Mouse (Mus musculus) midbrain, embryonic 14.5 days (tissue): ENCODE results near the gene Zfp13. TPM values are rescaled to one million over a fixed set of nuclear protein-coding genes. Genes with fewer than 3 reads are reported as not detected.

Experiments used
- ATAC-seq: fragments of 200-750 bp; cut with Nextera tagmentation; 2 replicates; pipeline ENCODE4 v1.8.0; 2017; ENCODE audit warnings: moderate number of reproducible peaks, moderate library complexity; ENCODE audit not compliant: low FRiP score, low TSS enrichment
- DNase-seq: peaks from one replicate; pipeline ENCODE4 v3.0.0-alpha.2; 2015
- H3K27ac ChIP-seq: fragments of 300-500 bp; sonication (generic); replicated peaks from 2 replicates; pipeline ENCODE4 v1.5.1; 2014; ENCODE audit warnings: mild to moderate bottlenecking, low read depth, low read length, moderate library complexity
- H3K27me3 ChIP-seq: fragments of 300-500 bp; sonication (generic); 2 replicates; pipeline ENCODE4 v1.6.1; 2014; ENCODE audit warnings: low read length, control low read depth, mixed read lengths; ENCODE audit not compliant: control insufficient read depth, insufficient read depth
- H3K36me3 ChIP-seq: fragments of 300-500 bp; sonication (generic); 2 replicates; pipeline ENCODE4 v1.6.1; 2014; ENCODE audit warnings: low read length, control low read depth; ENCODE audit not compliant: control insufficient read depth, insufficient read depth
- H3K4me1 ChIP-seq: fragments of 300-500 bp; sonication (generic); 2 replicates; pipeline ENCODE4 v1.6.1; 2014; ENCODE audit warnings: mild to moderate bottlenecking, antibody characterized with exemption, low read length, control low read depth; ENCODE audit not compliant: control insufficient read depth, insufficient read depth
- H3K4me2 ChIP-seq: fragments of 300-500 bp; sonication (generic); 2 replicates; pipeline ENCODE4 v1.6.1; 2014; ENCODE audit warnings: mild to moderate bottlenecking, low read length, moderate library complexity
- H3K4me3 ChIP-seq: fragments of 300-500 bp; sonication (generic); replicated peaks from 2 replicates; pipeline ENCODE4 v1.5.1; 2014; ENCODE audit warnings: low read depth, low read length
- H3K9ac ChIP-seq: fragments of 300-500 bp; sonication (generic); replicated peaks from 2 replicates; pipeline ENCODE4 v1.6.1; 2014; ENCODE audit warnings: mild to moderate bottlenecking, low read length, moderate library complexity
- H3K9me3 ChIP-seq: fragments of 300-500 bp; sonication (generic); 2 replicates; pipeline ENCODE4 v1.6.1; 2016; ENCODE audit warnings: low read length, control low read depth, mixed read lengths; ENCODE audit not compliant: control insufficient read depth
- WGBS: fragments of 180-500 bp; shearing (Covaris S2); extraction: QIAGEN DNeasy Blood & Tissue Kit; methylation state at CpG from one replicate; pipeline ENCODE4 v1.1.7; 2014; 5-methylcytosine and 5-hydroxymethylcytosine counted together
- polyA plus RNA-seq: library from polyadenylated mRNA; unstranded; fragments of >200 nt; fragmentation: Nextera tagmentation; extraction: Ambion mirVana; gene quantifications from 2 replicates; pipeline ENCODE4 v1.2.1, GENCODE M21; 2014

Gene Zfp13
- polyA plus RNA-seq, 1 experiment from 2014 or later = 24.8 TPM

DNA sequence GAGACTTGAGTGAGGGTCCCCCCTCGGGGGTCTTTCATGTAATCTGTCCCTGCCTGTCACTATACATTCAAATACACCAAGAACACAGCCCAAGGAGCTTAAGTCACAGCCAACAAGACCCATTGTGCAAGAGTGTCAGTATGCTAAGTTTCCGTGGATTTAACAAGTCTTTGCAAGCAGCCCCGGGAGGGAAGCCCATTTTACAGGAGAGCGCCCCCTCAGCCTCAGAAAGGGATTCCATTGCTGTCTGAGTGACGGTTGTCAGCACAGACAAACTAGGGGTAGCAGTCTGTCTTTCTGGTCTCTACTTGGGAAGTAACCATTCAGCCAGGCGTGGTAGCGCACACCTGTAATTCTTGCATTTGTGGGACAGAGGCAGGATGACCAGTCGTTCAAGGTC lies 25.2 kb downstream of the Zfp13 start:
- no peak overlapping the region for H3K4me2 ChIP-seq
- H3K9me3 ChIP-seq = no peaks in the 10 kb centered on the region
- no peak overlapping the region for H3K4me3 ChIP-seq
- no peaks in the 10 kb centered on the region for H3K4me1 ChIP-seq
- H3K27me3 ChIP-seq = no peaks in the 10 kb centered on the region
- H3K36me3 ChIP-seq = peaks cover 56% of the 10 kb centered on the region
- 92% methylated on average over 8 of the region's 8 CpGs for WGBS
- no peak overlapping the region for H3K9ac ChIP-seq
- ATAC-seq = no peak
- no peak overlapping the region for H3K27ac ChIP-seq
- DNase-seq = no peak

- no peak overlapping the region for H3K4me3 ChIP-seq
- 84% methylated on average over 6 of the region's 6 CpGs for WGBS
- ATAC-seq = no peak
Observed at GRCm38 (mm10) chr17:23572059-23572458, 27.2 kb downstream of the Zfp13 start.

GRCm38 (mm10) chr17:23571084-23571483 lies 28.2 kb downstream of the Zfp13 start:
- ATAC-seq (no peak), DNase-seq (peak; percentile 49)
- H3K27ac ChIP-seq = no peak overlapping the region
- H3K9me3 ChIP-seq = no peaks in the 10 kb centered on the region
- peaks cover 30% of the 10 kb centered on the region for H3K36me3 ChIP-seq
- no peak overlapping the region for H3K9ac ChIP-seq
- H3K27me3 ChIP-seq = no peaks in the 10 kb centered on the region
- 25% methylated on average over 5 of the region's 5 CpGs for WGBS
- H3K4me2 ChIP-seq = no peak overlapping the region
- no peak overlapping the region for H3K4me3 ChIP-seq
- H3K4me1 ChIP-seq = no peaks in the 10 kb centered on the region

More at GRCm38 (mm10) chr17:23572059-23572458, 27.2 kb downstream of the Zfp13 start:
- no peak overlapping the region for H3K27ac ChIP-seq
- H3K4me1 ChIP-seq = no peaks in the 10 kb centered on the region
- no peak overlapping the region for H3K4me2 ChIP-seq
- no peak for DNase-seq
- no peaks in the 10 kb centered on the region for H3K9me3 ChIP-seq
- H3K27me3 ChIP-seq = no peaks in the 10 kb centered on the region
- no peak overlapping the region for H3K9ac ChIP-seq
- peaks cover 40% of the 10 kb centered on the region for H3K36me3 ChIP-seq

DNA sequence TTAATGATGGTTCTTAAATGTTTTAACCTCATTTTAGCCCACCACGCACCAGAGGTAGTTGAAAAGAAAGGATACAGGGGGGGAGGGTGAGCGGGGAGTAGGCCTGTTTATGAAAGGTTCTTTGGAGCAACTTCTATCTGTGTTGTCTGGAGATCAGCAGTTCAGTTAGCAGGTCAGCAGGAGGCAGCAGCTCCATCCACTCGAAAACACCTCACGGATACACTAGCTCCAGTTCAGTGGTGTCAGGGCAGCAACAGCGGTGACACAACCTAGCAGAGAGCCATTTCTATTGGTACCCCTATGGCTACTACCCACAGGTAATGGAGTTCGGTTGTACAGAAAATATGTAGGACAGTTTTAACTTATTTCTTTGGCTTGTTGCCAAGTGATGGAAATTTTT lies 29.3 kb downstream of the Zfp13 start:
- no peak overlapping the region for H3K4me3 ChIP-seq
- no peak overlapping the region for H3K9ac ChIP-seq
- H3K4me1 ChIP-seq = peaks cover 1% of the 10 kb centered on the region
- no peaks in the 10 kb centered on the region for H3K27me3 ChIP-seq
- 47% methylated on average over 6 of the region's 6 CpGs for WGBS
- DNase-seq (peak; percentile 52), ATAC-seq (peak; percentile 34; the same call in 1 of the 2 replicates)
- no peak overlapping the region for H3K4me2 ChIP-seq
- peaks cover 20% of the 10 kb centered on the region for H3K36me3 ChIP-seq
- H3K27ac ChIP-seq = no peak overlapping the region
- no peaks in the 10 kb centered on the region for H3K9me3 ChIP-seq

DNA sequence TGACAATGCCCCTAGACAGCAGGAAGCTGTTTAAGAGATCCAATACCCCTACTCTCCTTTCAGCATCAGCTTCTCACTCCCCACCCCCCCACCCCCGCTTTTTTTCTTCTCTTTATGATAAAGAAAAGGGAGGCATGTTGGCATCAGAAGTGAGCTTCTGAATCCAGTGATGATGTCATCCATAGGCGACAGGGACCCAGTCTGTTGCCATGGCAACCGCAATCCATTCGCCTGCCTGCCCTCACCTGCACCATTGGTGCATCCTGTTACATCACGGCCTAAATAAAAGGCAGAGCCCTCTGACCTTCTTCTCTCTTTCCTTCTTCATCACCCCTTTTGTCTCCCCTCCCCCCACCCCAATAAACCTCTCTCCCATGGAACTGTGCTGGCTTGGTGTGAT lies 30.9 kb downstream of the Zfp13 start:
- Histone ChIP-seq H3K9me3 (no peaks in the 10 kb centered on the region), H3K27me3 (no peaks in the 10 kb centered on the region), H3K36me3 (peaks cover 3% of the 10 kb centered on the region; the same call in 1 of the 2 replicates), H3K4me3 (no peak overlapping the region), H3K4me2 (no peak overlapping the region), H3K27ac (no peak overlapping the region), H3K4me1 (peaks cover 7% of the 10 kb centered on the region), H3K9ac (no peak overlapping the region)
- DNase-seq (peak; percentile 73), ATAC-seq (no peak)
- 38% methylated on average over 5 of the region's 5 CpGs for WGBS

GRCm38 (mm10) chr17:23566787-23567186 lies 32.5 kb downstream of the Zfp13 start:
- H3K4me3 ChIP-seq = no peak overlapping the region
- no peak overlapping the region for H3K4me2 ChIP-seq
- no peaks in the 10 kb centered on the region for H3K36me3 ChIP-seq
- H3K27me3 ChIP-seq = no peaks in the 10 kb centered on the region
- H3K9me3 ChIP-seq = no peaks in the 10 kb centered on the region
- peaks cover 15% of the 10 kb centered on the region for H3K4me1 ChIP-seq
- no peak overlapping the region for H3K9ac ChIP-seq
- DNase-seq (no peak), ATAC-seq (no peak)
- no peak overlapping the region for H3K27ac ChIP-seq
- WGBS = 64% methylated on average over 5 of the region's 5 CpGs

DNA sequence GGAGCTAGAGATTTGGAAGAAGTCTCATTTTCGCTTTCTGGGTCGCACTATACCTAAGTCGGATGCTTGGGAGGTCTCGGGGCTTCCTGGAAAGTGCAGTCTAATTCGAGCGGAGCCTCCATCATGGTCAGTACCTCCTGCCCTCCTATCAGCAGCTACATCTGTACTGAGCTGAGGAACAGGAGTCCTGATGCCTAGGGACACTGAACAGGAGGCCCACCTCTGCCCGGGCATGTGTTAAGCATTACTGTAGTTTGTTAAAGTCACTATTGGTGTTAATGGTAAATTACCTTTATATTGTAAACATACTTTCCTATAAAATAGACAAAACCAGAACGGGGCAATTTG lies 34.9 kb downstream of the Zfp13 start:
- Histone ChIP-seq H3K4me1 (peaks cover 15% of the 10 kb centered on the region), H3K36me3 (peaks cover 20% of the 10 kb centered on the region), H3K27ac (peak overlapping the region; percentile 91), H3K27me3 (no peaks in the 10 kb centered on the region), H3K9me3 (no peaks in the 10 kb centered on the region), H3K9ac (peak overlapping the region; percentile 92), H3K4me2 (peak overlapping the region; percentile 81), H3K4me3 (peak overlapping the region; percentile 80)
- no peak for DNase-seq
- peak; percentile 75; the same call in 1 of the 2 replicates for ATAC-seq
- 2% methylated on average over 8 of the region's 8 CpGs for WGBS

- peak; percentile 99 for DNase-seq
- WGBS = 1% methylated on average over 59 of the region's 59 CpGs
- ATAC-seq = peak; percentile 96
Observed at GRCm38 (mm10) chr17:23563595-23564367, 35.5 kb downstream of the Zfp13 start, which contains the start of gene Zfp213. Gene Zfp213, minus strand, starts transcription at chr17:23564238.

DNA sequence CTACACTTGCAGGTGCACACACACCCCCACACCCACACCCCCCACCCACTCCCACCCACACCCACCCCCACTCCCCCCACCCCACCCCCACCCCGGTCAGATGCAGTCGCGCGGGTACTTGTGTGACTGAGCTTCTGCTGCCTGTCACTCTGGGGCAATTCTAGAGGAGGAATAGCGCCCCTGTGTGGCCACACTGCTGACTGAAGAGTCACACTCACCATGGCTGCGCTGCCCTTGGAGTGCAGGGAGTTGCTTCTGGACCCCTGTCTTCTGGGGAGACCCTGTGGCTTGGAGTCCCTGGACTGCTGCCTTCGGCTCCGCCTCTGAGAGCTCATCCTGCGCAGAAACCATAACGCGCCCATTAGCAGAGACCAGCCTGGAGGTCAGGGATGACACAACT lies 39.5 kb downstream of the Zfp13 start:
- no peak for ATAC-seq
- no peaks in the 10 kb centered on the region for H3K9me3 ChIP-seq
- no peak overlapping the region for H3K27ac ChIP-seq
- H3K4me3 ChIP-seq = no peak overlapping the region
- H3K4me1 ChIP-seq = peaks cover 11% of the 10 kb centered on the region
- no peak overlapping the region for H3K9ac ChIP-seq
- no peaks in the 10 kb centered on the region for H3K27me3 ChIP-seq
- DNase-seq = peak; percentile 24
- WGBS = 55% methylated on average over 11 of the region's 11 CpGs
- no peak overlapping the region for H3K4me2 ChIP-seq
- peaks cover 64% of the 10 kb centered on the region for H3K36me3 ChIP-seq

More at GRCm38 (mm10) chr17:23563595-23564367, 35.5 kb downstream of the Zfp13 start, which contains the start of gene Zfp213:
- Histone ChIP-seq H3K4me3 (peak within 1 kb of the TSS; percentile 80), H3K27me3 (no peaks in the 10 kb centered on the region), H3K36me3 (peaks cover 25% of the 10 kb centered on the region), H3K9ac (peak within 1 kb of the TSS; percentile 92), H3K4me2 (peak within 1 kb of the TSS; percentile 81), H3K4me1 (peaks cover 15% of the 10 kb centered on the region), H3K27ac (peak within 1 kb of the TSS; percentile 91), H3K9me3 (no peaks in the 10 kb centered on the region)
